Comparison of ENCODE assay signal across 8 mouse cellular contexts in genomic region chr12:69362388-69362787, GRCm38 (mm10). TPM values are rescaled to one million over a fixed set of nuclear protein-coding genes. Genes with fewer than 3 reads are reported as not detected.
DNase-seq lines count a peak whose midpoint lies in the region; ATAC-seq and TF ChIP-seq lines count a peak whose summit lies in the region.

No protein-coding gene starts in this region.

- intact Hi-C loops in heart, adult 2 months (cut with DNase I) = loop anchor here (2.0 to 10.0 kb wide), 3 partner anchors 138 to 532 kb away; partner anchors contain the start of genes Atl1, Map4k5 and Sos2
- intact Hi-C loops in heart, postnatal 10 days (cut with DNase I) = loop anchor here (5.0 kb wide), 1 partner anchor 320 kb away; the partner anchor contains the start of gene Sos2

- WGBS in heart, adult 2 months = 59% methylated on average over 4 of the region's 4 CpGs
- WGBS in forebrain, embryonic 16.5 days = 49% methylated on average over 4 of the region's 4 CpGs
- WGBS in macrophage (ENCODE audit: missing documents) = 67% methylated on average over 4 of the region's 4 CpGs
- 44% methylated on average over 4 of the region's 4 CpGs for WGBS in cerebellum, adult 2 months

- H3K79me2 ChIP-seq in heart, adult 2 months (replicated peaks; ENCODE audit: control insufficient read depth, insufficient read depth, low read length) = no peaks in the 10 kb centered on the region
- H3K79me2 ChIP-seq in macrophage (ENCODE audit: inconsistent target) = peaks cover under 1% of the 10 kb centered on the region; the same call in 1 of the 2 replicates

- H3K27me3 ChIP-seq in heart, adult 2 months (ENCODE audit: control insufficient read depth, insufficient read depth, low read length) = no peaks in the 10 kb centered on the region
- H3K27me3 ChIP-seq in ES-Bruce4 (ENCODE audit: control insufficient read depth, insufficient read depth, low read length, poor library complexity, severe bottlenecking) = no peaks in the 10 kb centered on the region
- no peaks in the 10 kb centered on the region for H3K27me3 ChIP-seq in forebrain, embryonic 16.5 days (replicated peaks; ENCODE audit: control insufficient read depth, insufficient read depth, low read length)
- no peaks in the 10 kb centered on the region for H3K27me3 ChIP-seq in cerebellum, adult 2 months (ENCODE audit: control insufficient read depth, insufficient read depth, low read length)

- no peak for TF ChIP-seq CTCF in heart, adult 2 months (IDR thresholded peaks at IDR 0.05)
- no peak for TF ChIP-seq CTCF in ES-Bruce4 (IDR thresholded peaks at IDR 0.05; ENCODE audit: low read depth, low read length)
- TF ChIP-seq CTCF in cerebellum, adult 2 months (IDR thresholded peaks at IDR 0.05; ENCODE audit: borderline replicate concordance, insufficient read depth, low read depth, low read length) = no peak

- TF ChIP-seq POLR2A in heart, adult 2 months (IDR thresholded peaks at IDR 0.05; ENCODE audit: insufficient read depth, low read depth, low read length) = no peak
- no peak for TF ChIP-seq POLR2A in ES-Bruce4 (IDR thresholded peaks at IDR 0.05; ENCODE audit: insufficient read depth, low read length)
- no peak for TF ChIP-seq POLR2A in cerebellum, adult 2 months (IDR thresholded peaks at IDR 0.05; ENCODE audit: borderline replicate concordance, insufficient read depth, low read length)

- no peak for ATAC-seq in forebrain, embryonic 16.5 days

- H3K4me1 ChIP-seq in heart, adult 2 months (ENCODE audit: control insufficient read depth, insufficient read depth, low read length) = peaks cover 3% of the 10 kb centered on the region
- H3K4me1 ChIP-seq in ES-Bruce4 (ENCODE audit: control insufficient read depth, insufficient read depth, low read length) = no peaks in the 10 kb centered on the region
- peaks cover 7% of the 10 kb centered on the region; the same call in 1 of the 2 replicates for H3K4me1 ChIP-seq in forebrain, embryonic 16.5 days (replicated peaks; ENCODE audit: control insufficient read depth, insufficient read depth, low read length)
- H3K4me1 ChIP-seq in cerebellum, adult 2 months (ENCODE audit: control insufficient read depth, insufficient read depth, low read length) = peaks cover 4% of the 10 kb centered on the region; the same call in 1 of the 2 replicates

- no peak overlapping the region for H3K9ac ChIP-seq in heart, adult 2 months (ENCODE audit: low read depth, low read length)
- peak overlapping the region; percentile 91 for H3K9ac ChIP-seq in ES-Bruce4 (ENCODE audit: low read depth, poor library complexity, severe bottlenecking)
- no peak overlapping the region for H3K9ac ChIP-seq in forebrain, embryonic 16.5 days (replicated peaks; ENCODE audit: low read depth, low read length)

- no peak for DNase-seq in heart, adult 2 months
- DNase-seq in heart, postnatal 10 days = no peak
- DNase-seq in cerebellum, adult 2 months = no peak
- DNase-seq in left cerebral cortex, adult 8-10 months (ENCODE audit: low spot score in 2 of 2) = no peak
- DNase-seq in adrenal gland, postnatal 10 days = no peak

- no peak for TF ChIP-seq EP300 in heart, adult 2 months (IDR thresholded peaks at IDR 0.05; ENCODE audit: insufficient read depth, low read depth, low read length)
- TF ChIP-seq EP300 in ES-Bruce4 (IDR thresholded peaks at IDR 0.05; ENCODE audit: insufficient read depth, low read depth, low read length) = no peak

- H3K27ac ChIP-seq in heart, adult 2 months = peak overlapping the region; percentile 91
- H3K27ac ChIP-seq in ES-Bruce4 (ENCODE audit: insufficient read depth, low read length) (peak overlapping the region; percentile 95), macrophage (peak overlapping the region; percentile 85)
- no peak overlapping the region for H3K27ac ChIP-seq in forebrain, embryonic 16.5 days (ENCODE audit: low read length)
- no peak overlapping the region for H3K27ac ChIP-seq in cerebellum, adult 2 months (ENCODE audit: insufficient read depth, low read length)

- no peaks in the 10 kb centered on the region for H3K9me3 ChIP-seq in ES-Bruce4 (replicated peaks; ENCODE audit: control insufficient read depth, insufficient read depth, low read length, poor library complexity, severe bottlenecking)
- H3K9me3 ChIP-seq in forebrain, embryonic 16.5 days (ENCODE audit: control insufficient read depth, low read length) = no peaks in the 10 kb centered on the region

- H3K4me3 ChIP-seq in heart, adult 2 months = peak overlapping the region; percentile 64
- H3K4me3 ChIP-seq in ES-Bruce4 (ENCODE audit: low read depth, low read length) (peak overlapping the region; percentile 56), macrophage (ENCODE audit: inconsistent target) (peak overlapping the region; percentile 39)
- H3K4me3 ChIP-seq in forebrain, embryonic 16.5 days (replicated peaks; ENCODE audit: low read length) = no peak overlapping the region
- no peak overlapping the region for H3K4me3 ChIP-seq in cerebellum, adult 2 months (replicated peaks; ENCODE audit: insufficient read depth, low read depth, low read length)

- peak overlapping the region; percentile 78; the same call in 1 of the 2 replicates for H3K4me2 ChIP-seq in forebrain, embryonic 16.5 days (ENCODE audit: low read length)

- H3K36me3 ChIP-seq in heart, adult 2 months (ENCODE audit: control insufficient read depth, insufficient read depth, low read length) = no peaks in the 10 kb centered on the region
- H3K36me3 ChIP-seq in ES-Bruce4 (ENCODE audit: control insufficient read depth, insufficient read depth, low read length, poor library complexity, severe bottlenecking) (no peaks in the 10 kb centered on the region), macrophage (ENCODE audit: inconsistent target) (no peaks in the 10 kb centered on the region)
- H3K36me3 ChIP-seq in forebrain, embryonic 16.5 days (ENCODE audit: control insufficient read depth, insufficient read depth) = no peaks in the 10 kb centered on the region

RNA-seq across cellular contexts. Expression of gene Nemf, which starts 5.4 kb away (rescaled TPM):
- total RNA-seq in heart, adult 2 months (2021) = 10 to 100 TPM; 21.9 to 22.7 TPM
- 3.8 and 10.5 TPM in 2 replicates for polyA plus RNA-seq in heart, adult 2 months (2012; rRNA removed)
- 10 to 100 TPM; 29.1 to 32.4 TPM for total RNA-seq in heart, postnatal 10 days (2021)
- polyA plus RNA-seq in ES-Bruce4 (2011; ENCODE audit: insufficient read depth, insufficient read length, low read depth, missing spikeins) (75.0 and 79.1 TPM in 2 replicates), macrophage (2018) (22.9 to 41.8 TPM (median 30.3 TPM) in 3 replicates)
- polyA plus RNA-seq in forebrain, embryonic 16.5 days (2015; fragmentation: Nextera tagmentation; extraction: Ambion mirVana) = 87.6 and 94.4 TPM in 2 replicates
- total RNA-seq in macrophage (2018; cell fraction: chromatin; rRNA removed) = 100 to 1,000 TPM; 213 to 440 (median 296) TPM
- 10 to 100 TPM; 15.9 to 30.8 (median 22.9) TPM for total RNA-seq in macrophage (2018; cell fraction: cytosol; rRNA removed)
- total RNA-seq in macrophage (2018; cell fraction: nucleus; rRNA removed) = 100 to 1,000 TPM in 17 of 26 experiments, 10 to 100 TPM in 9; 57.2 to 215 (median 111) TPM
- 42.6 and 43.8 TPM in 2 replicates for polyA plus RNA-seq in cerebellum, adult 2 months (2012; rRNA removed)
- total RNA-seq in left cerebral cortex, adult 8-10 months (2022) = 10 to 100 TPM; 43.7 to 46.5 (median 45.8) TPM
- 10 to 100 TPM; 33.9 to 39.0 TPM for total RNA-seq in adrenal gland, postnatal 10 days (2021)

RNA-seq across cellular contexts. Expression of gene Arf6, which starts 9.6 kb away (rescaled TPM):
- 10 to 100 TPM; 35.0 to 38.7 TPM for total RNA-seq in heart, adult 2 months (2021)
- 30.3 and 32.9 TPM in 2 replicates for polyA plus RNA-seq in heart, adult 2 months (2012; rRNA removed)
- total RNA-seq in heart, postnatal 10 days (2021) = 10 to 100 TPM; 77.1 to 81.6 TPM
- 78.0 and 86.6 TPM in 2 replicates for polyA plus RNA-seq in ES-Bruce4 (2011; ENCODE audit: insufficient read depth, insufficient read length, low read depth, missing spikeins)
- 22.2 and 27.6 TPM in 2 replicates for polyA plus RNA-seq in forebrain, embryonic 16.5 days (2015; fragmentation: Nextera tagmentation; extraction: Ambion mirVana)
- 10 to 100 TPM; 24.2 to 52.1 (median 39.1) TPM for total RNA-seq in macrophage (2018; cell fraction: chromatin; rRNA removed)
- 100 to 1,000 TPM; 164 to 272 (median 215) TPM for total RNA-seq in macrophage (2018; cell fraction: cytosol; rRNA removed)
- 100 to 1,000 TPM in 24 of 26 experiments, 10 to 100 TPM in 2; 93.7 to 259 (median 148) TPM for total RNA-seq in macrophage (2018; cell fraction: nucleus; rRNA removed)
- polyA plus RNA-seq in macrophage (2018) = 84.8 to 161 TPM (median 114 TPM) in 3 replicates
- 67.3 and 67.6 TPM in 2 replicates for polyA plus RNA-seq in cerebellum, adult 2 months (2012; rRNA removed)
- total RNA-seq in left cerebral cortex, adult 8-10 months (2022) = 10 to 100 TPM; 53.1 to 59.5 (median 56.7) TPM
- 100 to 1,000 TPM in 1 of 2 experiments, 10 to 100 TPM in 1; 94.9 to 116 TPM for total RNA-seq in adrenal gland, postnatal 10 days (2021)

RNA-seq across cellular contexts. Expression of gene Gm9887, which starts 9.9 kb away (rescaled TPM):
- under 1 TPM; 0.39 to 0.84 TPM for total RNA-seq in heart, adult 2 months (2021)
- 0.80 TPM in 1 of 2 replicates, not detected in the other for polyA plus RNA-seq in heart, adult 2 months (2012; rRNA removed)
- 1 to 10 TPM in 1 of 2 experiments, under 1 TPM in 1; 0.89 to 1.2 TPM for total RNA-seq in heart, postnatal 10 days (2021)
- polyA plus RNA-seq in ES-Bruce4 (2011; ENCODE audit: insufficient read depth, insufficient read length, low read depth, missing spikeins) (not detected in 2 replicates), macrophage (2018) (0.40 to 0.57 TPM in 2 of 3 replicates, not detected in the other)
- polyA plus RNA-seq in forebrain, embryonic 16.5 days (2015; fragmentation: Nextera tagmentation; extraction: Ambion mirVana) = 0.62 TPM in 1 of 2 replicates, not detected in the other
- 1 to 10 TPM in 6 of 26 experiments, not detected in 20; 1.3 to 3.1 (median 1.9) TPM for total RNA-seq in macrophage (2018; cell fraction: chromatin; rRNA removed)
- 1 to 10 TPM in 22 of 26 experiments, under 1 TPM in 4; 0.80 to 2.2 (median 1.4) TPM for total RNA-seq in macrophage (2018; cell fraction: cytosol; rRNA removed)
- 1 to 10 TPM in 20 of 26 experiments, not detected in 6; 1.0 to 4.2 (median 2.0) TPM for total RNA-seq in macrophage (2018; cell fraction: nucleus; rRNA removed)
- 0.33 and 0.61 TPM in 2 replicates for polyA plus RNA-seq in cerebellum, adult 2 months (2012; rRNA removed)
- 1 to 10 TPM in 1 of 4 experiments, under 1 TPM in 1, not detected in 2; 0.87 to 1.6 TPM for total RNA-seq in left cerebral cortex, adult 8-10 months (2022)
- under 1 TPM in 1 of 2 experiments, not detected in 1; 0.63 TPM for total RNA-seq in adrenal gland, postnatal 10 days (2021)

Comparison
In these comparisons a context has a peak if more than half of its experiments do, and no peak if none do; other contexts are left out.
1. H3K27ac ChIP-seq: peak in heart, adult 2 months (single experiment), ES-Bruce4 (single experiment) and macrophage (single experiment); none in forebrain, embryonic 16.5 days (single experiment) and cerebellum, adult 2 months (single experiment).
2. H3K4me3 ChIP-seq: peak in heart, adult 2 months (single experiment), ES-Bruce4 (single experiment) and macrophage (single experiment); none in forebrain, embryonic 16.5 days (single experiment) and cerebellum, adult 2 months (single experiment).